Mouse (Mus musculus) forebrain, embryonic 14.5 days (tissue): ENCODE data around the gene Gmfg. TPM values are rescaled to one million over a fixed set of nuclear protein-coding genes. Genes with fewer than 3 reads are reported as not detected.

Experiments
- ATAC-seq: fragments of 200-750 bp; cut with Nextera tagmentation; 2 replicates; pipeline ENCODE4 v1.8.0; 2017; ENCODE audit warnings: mild to moderate bottlenecking, moderate library complexity
- DNase-seq: peaks from one replicate; pipeline ENCODE4 v3.0.0-alpha.2; 2015; ENCODE audit warnings: low spot score
- H3K27ac ChIP-seq: fragments of 300-500 bp; sonication (generic); 2 replicates; pipeline ENCODE4 v1.5.1; 2014; ENCODE audit warnings: low read depth, mild to moderate bottlenecking, control low read depth, low read length, moderate library complexity
- H3K27me3 ChIP-seq: fragments of 300-500 bp; sonication (generic); replicated peaks from 2 replicates; pipeline ENCODE4 v1.6.1; 2014; ENCODE audit warnings: low read length, control low read depth, mixed read lengths; ENCODE audit not compliant: control insufficient read depth, insufficient read depth
- H3K36me3 ChIP-seq: fragments of 300-500 bp; sonication (generic); 2 replicates; pipeline ENCODE4 v1.6.1; 2014; ENCODE audit warnings: low read length, control low read depth; ENCODE audit not compliant: control insufficient read depth, insufficient read depth
- H3K4me1 ChIP-seq: fragments of 300-500 bp; sonication (generic); 2 replicates; pipeline ENCODE4 v1.6.1; 2014; ENCODE audit warnings: antibody characterized with exemption, low read length, control low read depth; ENCODE audit not compliant: control insufficient read depth, insufficient read depth
- H3K4me2 ChIP-seq: fragments of 300-500 bp; sonication (generic); 2 replicates; pipeline ENCODE4 v1.6.1; 2014; ENCODE audit warnings: mild to moderate bottlenecking, control low read depth, low read length
- H3K4me3 ChIP-seq: fragments of 300-500 bp; sonication (generic); 2 replicates; pipeline ENCODE4 v1.5.1; 2014; ENCODE audit warnings: low read depth, low read length, control low read depth
- H3K9ac ChIP-seq: fragments of 300-500 bp; sonication (generic); 2 replicates; pipeline ENCODE4 v1.6.1; 2014; ENCODE audit warnings: mild to moderate bottlenecking, low read length, control low read depth, moderate library complexity
- H3K9me3 ChIP-seq: fragments of 300-500 bp; sonication (generic); replicated peaks from 2 replicates; pipeline ENCODE4 v1.6.1; 2016; ENCODE audit warnings: low read length, control low read depth, mixed read lengths; ENCODE audit not compliant: control insufficient read depth
- WGBS: fragments of 180-500 bp; shearing (Covaris S2); extraction: QIAGEN DNeasy Blood & Tissue Kit; methylation state at CpG from one replicate; pipeline ENCODE4 v1.1.7; 2014; 5-methylcytosine and 5-hydroxymethylcytosine counted together
- polyA plus RNA-seq: library from polyadenylated mRNA; unstranded; fragments of >200 nt; fragmentation: Nextera tagmentation; extraction: Ambion mirVana; gene quantifications from 2 replicates; pipeline ENCODE4 v1.2.1, GENCODE M21; 2014

Gene Gmfg
- polyA plus RNA-seq, 1 experiment from 2014 or later, result 4.9 TPM

DNA sequence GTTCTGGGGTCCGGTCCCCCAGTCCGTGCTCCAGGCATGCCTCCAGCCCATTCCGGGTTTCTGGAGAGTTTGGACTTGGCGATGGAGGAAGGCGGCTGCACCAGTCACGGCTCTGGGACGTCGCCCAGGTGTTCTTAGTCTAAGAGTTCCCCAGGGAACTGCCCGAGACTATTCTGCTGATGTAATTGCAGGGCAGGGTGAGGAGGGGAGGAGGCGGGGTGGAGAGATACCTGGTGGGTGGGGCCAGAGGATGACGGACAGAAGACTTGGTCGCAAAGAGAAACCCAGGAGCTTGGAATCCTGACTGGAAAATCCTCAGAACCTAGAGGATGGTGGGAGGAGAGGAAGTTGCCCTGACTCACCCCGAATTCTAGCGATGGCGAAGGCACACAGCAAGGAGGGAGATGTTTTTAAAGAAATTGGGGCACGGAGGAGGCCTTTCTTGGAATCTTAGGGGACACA, 50.8 kb downstream of the Gmfg start:
- Histone ChIP-seq H3K27ac (no peak overlapping the region), H3K4me3 (peak overlapping the region; percentile 14; the same call in 1 of the 2 replicates), H3K9ac (no peak overlapping the region), H3K4me2 (peak overlapping the region; percentile 36), H3K4me1 (peaks cover 4% of the 10 kb centered on the region; the same call in 1 of the 2 replicates), H3K36me3 (no peaks in the 10 kb centered on the region), H3K27me3 (no peaks in the 10 kb centered on the region), H3K9me3 (no peaks in the 10 kb centered on the region)
- no peak for DNase-seq
- no peak for ATAC-seq
- WGBS, result 3% methylated on average over 16 of the region's 16 CpGs

GRCm38 (mm10) chr7:28490410-28490809, 53.2 kb downstream of the Gmfg start:
- 5% methylated on average over 10 of the region's 10 CpGs for WGBS
- Histone ChIP-seq H3K4me3 (no peak overlapping the region), H3K27me3 (no peaks in the 10 kb centered on the region), H3K27ac (no peak overlapping the region), H3K9ac (no peak overlapping the region), H3K4me1 (peaks cover 4% of the 10 kb centered on the region; the same call in 1 of the 2 replicates), H3K9me3 (no peaks in the 10 kb centered on the region), H3K36me3 (no peaks in the 10 kb centered on the region), H3K4me2 (no peak overlapping the region)
- DNase-seq (peak; percentile 38), ATAC-seq (no peak)

GRCm38 (mm10) chr7:28490903-28491302, 53.7 kb downstream of the Gmfg start:
- whole genome bisulfite sequencing, result 40% methylated on average over 14 of the region's 14 CpGs
- H3K9ac ChIP-seq, result no peak overlapping the region
- H3K4me2 ChIP-seq, result no peak overlapping the region

DNA sequence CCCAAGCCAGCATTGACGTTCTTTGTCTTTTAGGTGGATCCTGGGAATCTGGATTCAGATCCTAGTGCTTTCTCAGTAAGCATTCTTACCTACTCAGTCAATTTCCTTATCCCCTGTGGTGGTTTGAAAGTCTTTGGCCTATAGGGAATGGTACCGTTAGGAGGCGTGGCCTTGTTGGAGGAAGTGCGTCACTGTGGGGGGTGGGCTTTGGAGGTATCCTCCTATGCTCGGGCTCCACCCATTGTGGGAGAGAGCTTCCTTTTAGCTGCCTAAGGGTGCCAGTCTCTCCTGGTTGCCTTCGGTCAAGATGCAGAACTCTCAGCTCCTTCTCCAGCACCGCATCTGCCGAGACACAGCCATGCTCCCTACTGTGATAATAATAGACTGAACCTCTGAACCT, 55.1 kb downstream of the Gmfg start:
- no peak for ATAC-seq
- H3K9ac ChIP-seq, result no peak overlapping the region
- no peak for DNase-seq
- no peaks in the 10 kb centered on the region for H3K9me3 ChIP-seq
- H3K4me3 ChIP-seq, result no peak overlapping the region
- no peaks in the 10 kb centered on the region for H3K36me3 ChIP-seq
- no peaks in the 10 kb centered on the region for H3K27me3 ChIP-seq
- WGBS, result 88% methylated on average over 8 of the region's 8 CpGs
- H3K4me2 ChIP-seq, result no peak overlapping the region
- H3K27ac ChIP-seq, result no peak overlapping the region
- H3K4me1 ChIP-seq, result peaks cover 4% of the 10 kb centered on the region; the same call in 1 of the 2 replicates

More at GRCm38 (mm10) chr7:28490903-28491302, 53.7 kb downstream of the Gmfg start:
- Histone ChIP-seq H3K4me1 (peaks cover 4% of the 10 kb centered on the region; the same call in 1 of the 2 replicates), H3K9me3 (no peaks in the 10 kb centered on the region), H3K36me3 (no peaks in the 10 kb centered on the region), H3K27ac (no peak overlapping the region), H3K27me3 (no peaks in the 10 kb centered on the region), H3K4me3 (no peak overlapping the region)
- no peak for ATAC-seq
- DNase-seq, result no peak

DNA sequence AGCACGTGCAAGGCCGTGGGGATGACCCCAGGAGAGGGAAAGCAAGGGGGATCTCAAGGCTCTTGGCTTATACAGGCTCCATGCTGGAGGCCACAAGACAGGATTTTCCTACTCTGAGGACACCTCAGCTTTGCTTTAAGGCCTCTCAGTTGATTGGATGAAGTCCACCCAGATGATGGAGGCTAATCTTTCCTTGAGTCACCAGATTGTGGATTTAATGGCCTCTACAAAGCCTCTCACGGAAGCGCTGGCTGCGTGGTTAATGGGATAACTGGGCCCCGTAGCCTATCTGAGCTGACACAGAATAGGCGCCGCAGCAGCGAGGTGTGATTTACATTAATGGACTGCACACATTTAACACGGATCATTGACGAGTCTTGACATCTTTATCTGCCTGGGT, 58.2 kb downstream of the Gmfg start:
- H3K4me2 ChIP-seq, result no peak overlapping the region
- no peaks in the 10 kb centered on the region for H3K36me3 ChIP-seq
- DNase-seq (peak; percentile 17), ATAC-seq (no peak)
- no peak overlapping the region for H3K27ac ChIP-seq
- no peaks in the 10 kb centered on the region for H3K4me1 ChIP-seq
- H3K9ac ChIP-seq, result no peak overlapping the region
- no peaks in the 10 kb centered on the region for H3K27me3 ChIP-seq
- H3K4me3 ChIP-seq, result no peak overlapping the region
- no peaks in the 10 kb centered on the region for H3K9me3 ChIP-seq
- WGBS, result 67% methylated on average over 11 of the region's 11 CpGs

Other genes with a start within 250 kb of the Gmfg start
- 6.0 and 8.6 TPM in 2 replicates for gene Eid2, start 169.6 kb upstream of the Gmfg start, polyA plus RNA-seq
- 33.3 and 35.1 TPM in 2 replicates for gene Eid2b, start 159.7 kb upstream of the Gmfg start, polyA plus RNA-seq
- 0.22 and 0.23 TPM in 2 replicates for gene Selenov, start 146.3 kb upstream of the Gmfg start, polyA plus RNA-seq
- gene Dll3, start 135.2 kb upstream of the Gmfg start, polyA plus RNA-seq, result 14.2 and 16.3 TPM in 2 replicates
- gene Timm50, start 125.4 kb upstream of the Gmfg start, polyA plus RNA-seq, result 163 and 171 TPM in 2 replicates
- gene Supt5, start 98.7 kb upstream of the Gmfg start, polyA plus RNA-seq, result 62.6 and 77.8 TPM in 2 replicates
- gene Rps16, start 86.8 kb upstream of the Gmfg start, polyA plus RNA-seq, result 539 and 750 TPM in 2 replicates
- 17.7 and 27.5 TPM in 2 replicates for gene Plekhg2, start 64.8 kb upstream of the Gmfg start, polyA plus RNA-seq
- gene Zfp36, start 57.2 kb upstream of the Gmfg start, polyA plus RNA-seq, result 3.3 and 5.6 TPM in 2 replicates
- gene Med29, start 44.7 kb upstream of the Gmfg start, polyA plus RNA-seq, result 42.3 and 52.9 TPM in 2 replicates
- 59.3 and 73.1 TPM in 2 replicates for gene Paf1, start 44.5 kb upstream of the Gmfg start, polyA plus RNA-seq
- 8.7 and 9.8 TPM in 2 replicates for gene Lrfn1, start 14.5 kb downstream of the Gmfg start, polyA plus RNA-seq
- not detected in 2 replicates for gene Ifnl2, start 73.0 kb downstream of the Gmfg start, polyA plus RNA-seq
- gene Ifnl3, start 85.4 kb downstream of the Gmfg start, polyA plus RNA-seq, result not detected in 2 replicates
- gene Sycn, start 103.4 kb downstream of the Gmfg start, polyA plus RNA-seq, result not detected in 2 replicates
- gene Nccrp1, start 109.8 kb downstream of the Gmfg start, polyA plus RNA-seq, result not detected in 2 replicates
- gene Samd4b, start 160.7 kb downstream of the Gmfg start, polyA plus RNA-seq, result 20.1 and 24.1 TPM in 2 replicates
- gene Pak4, start 160.7 kb downstream of the Gmfg start, polyA plus RNA-seq, result 12.6 and 16.0 TPM in 2 replicates
- not detected in 2 replicates for gene Acp7, start 193.9 kb downstream of the Gmfg start, polyA plus RNA-seq